Mouse (Mus musculus) embryonic facial prominence, embryonic 10.5 days (tissue): ENCODE measurements around the gene Creb3l1. TPM values are rescaled to one million over a fixed set of nuclear protein-coding genes. Genes with fewer than 3 reads are reported as not detected.

Experiments
- DNase-seq: peaks from one replicate; pipeline ENCODE4 v3.0.0-alpha.2; 2017; ENCODE audit warnings: low spot score
- H3K27ac ChIP-seq: fragments of 300-500 bp; sonication (generic); replicated peaks from 2 replicates; pipeline ENCODE4 v1.5.1; 2016; ENCODE audit warnings: mild to moderate bottlenecking
- H3K27me3 ChIP-seq: fragments of 300-500 bp; sonication (generic); replicated peaks from 2 replicates; pipeline ENCODE4 v1.6.1; 2016; ENCODE audit warnings: low read depth, mild to moderate bottlenecking; ENCODE audit not compliant: poor library complexity, severe bottlenecking
- H3K36me3 ChIP-seq: fragments of 300-500 bp; sonication (generic); replicated peaks from 2 replicates; pipeline ENCODE4 v1.6.1; 2016; ENCODE audit warnings: mild to moderate bottlenecking, moderate library complexity
- H3K4me1 ChIP-seq: fragments of 300-500 bp; sonication (generic); 2 replicates; pipeline ENCODE4 v1.6.1; 2016
- H3K4me3 ChIP-seq: fragments of 300-500 bp; sonication (generic); 2 replicates; pipeline ENCODE4 v1.5.1; 2016; ENCODE audit warnings: mild to moderate bottlenecking, moderate library complexity
- H3K9me3 ChIP-seq: fragments of 300-500 bp; sonication (generic); 2 replicates; pipeline ENCODE4 v1.6.1; 2016; ENCODE audit warnings: mild to moderate bottlenecking
- WGBS: fragments of 180-500 bp; shearing (Covaris S2); methylation state at CpG from one replicate; pipeline ENCODE4 v1.1.7; 2016; 5-methylcytosine and 5-hydroxymethylcytosine counted together
- polyA plus RNA-seq: library from polyadenylated mRNA; unstranded; fragments of >200 nt; fragmentation: Nextera tagmentation; extraction: Ambion mirVana; gene quantifications from 2 replicates; pipeline ENCODE4 v1.2.1, GENCODE M21; 2016

Creb3l1 gene
- polyA plus RNA-seq, 1 experiment from 2014 or later, result 1.0 TPM

- Histone ChIP-seq H3K36me3 (no peaks in the 10 kb centered on the region), H3K4me1 (peaks cover 33% of the 10 kb centered on the region), H3K27me3 (peaks cover 93% of the 10 kb centered on the region), H3K4me3 (no peak overlapping the region), H3K27ac (no peak overlapping the region), H3K9me3 (no peaks in the 10 kb centered on the region)
- no peak for DNase-seq
- WGBS, result 79% methylated on average over 13 of the region's 13 CpGs
Observed at GRCm38 (mm10) chr2:92056760-92057159, 32.5 kb upstream of the Creb3l1 start.

GRCm38 (mm10) chr2:92055831-92056236 is 31.5 kb upstream of the Creb3l1 start:
- Histone ChIP-seq H3K27me3 (peaks cover 84% of the 10 kb centered on the region), H3K4me1 (peaks cover 33% of the 10 kb centered on the region), H3K36me3 (no peaks in the 10 kb centered on the region), H3K27ac (peak overlapping the region; percentile 85), H3K9me3 (no peaks in the 10 kb centered on the region), H3K4me3 (peak overlapping the region; percentile 55)
- WGBS, result 3% methylated on average over 14 of the region's 14 CpGs
- DNase-seq, result peak; percentile 78

GRCm38 (mm10) chr2:92055101-92055813 is 31.0 kb upstream of the Creb3l1 start:
- WGBS, result 4% methylated on average over 38 of the region's 38 CpGs
- H3K9me3 ChIP-seq, result no peaks in the 10 kb centered on the region
- H3K36me3 ChIP-seq, result no peaks in the 10 kb centered on the region
- peaks cover 32% of the 10 kb centered on the region for H3K4me1 ChIP-seq
- peak overlapping the region; percentile 85 for H3K27ac ChIP-seq
- H3K4me3 ChIP-seq, result peak overlapping the region; percentile 55
- DNase-seq, result peak; percentile 95
- peaks cover 83% of the 10 kb centered on the region for H3K27me3 ChIP-seq

- Histone ChIP-seq H3K27me3 (peaks cover 75% of the 10 kb centered on the region), H3K4me3 (no peak overlapping the region), H3K36me3 (no peaks in the 10 kb centered on the region), H3K27ac (no peak overlapping the region), H3K9me3 (no peaks in the 10 kb centered on the region), H3K4me1 (peaks cover 12% of the 10 kb centered on the region)
- WGBS, result 46% methylated on average over 2 of the region's 2 CpGs
- DNase-seq, result no peak
Observed at GRCm38 (mm10) chr2:92052754-92053153, 28.5 kb upstream of the Creb3l1 start.

- Histone ChIP-seq H3K9me3 (no peaks in the 10 kb centered on the region), H3K4me1 (peaks cover 16% of the 10 kb centered on the region), H3K4me3 (no peak overlapping the region), H3K27ac (no peak overlapping the region), H3K36me3 (no peaks in the 10 kb centered on the region), H3K27me3 (peaks cover 73% of the 10 kb centered on the region)
- DNase-seq, result no peak
- 87% methylated on average over 8 of the region's 8 CpGs for WGBS
Observed at GRCm38 (mm10) chr2:92052188-92052587, 27.9 kb upstream of the Creb3l1 start.

- peaks cover 39% of the 10 kb centered on the region for H3K27me3 ChIP-seq
- peaks cover 5% of the 10 kb centered on the region for H3K4me1 ChIP-seq
- no peak overlapping the region for H3K27ac ChIP-seq
- no peaks in the 10 kb centered on the region for H3K36me3 ChIP-seq
- 71% methylated on average over 9 of the region's 9 CpGs for WGBS
- DNase-seq, result no peak
- H3K9me3 ChIP-seq, result no peaks in the 10 kb centered on the region
- H3K4me3 ChIP-seq, result no peak overlapping the region
Observed at GRCm38 (mm10) chr2:92048034-92048690, 23.9 kb upstream of the Creb3l1 start.

GRCm38 (mm10) chr2:92047601-92048000 is 23.3 kb upstream of the Creb3l1 start:
- H3K36me3 ChIP-seq, result no peaks in the 10 kb centered on the region
- H3K4me1 ChIP-seq, result peaks cover 5% of the 10 kb centered on the region
- H3K27me3 ChIP-seq, result peaks cover 33% of the 10 kb centered on the region
- 18% methylated on average over 4 of the region's 4 CpGs for WGBS
- peak overlapping the region; percentile 19; the same call in 1 of the 2 replicates for H3K27ac ChIP-seq
- no peaks in the 10 kb centered on the region for H3K9me3 ChIP-seq
- H3K4me3 ChIP-seq, result no peak overlapping the region
- DNase-seq, result no peak

GRCm38 (mm10) chr2:92043285-92043684 is 19.0 kb upstream of the Creb3l1 start:
- Histone ChIP-seq H3K4me3 (no peak overlapping the region), H3K27me3 (peaks cover 9% of the 10 kb centered on the region), H3K4me1 (peaks cover 5% of the 10 kb centered on the region), H3K9me3 (no peaks in the 10 kb centered on the region), H3K27ac (no peak overlapping the region), H3K36me3 (no peaks in the 10 kb centered on the region)
- WGBS, result 89% methylated on average over 12 of the region's 12 CpGs
- DNase-seq, result no peak

GRCm38 (mm10) chr2:92041538-92041937 is 17.2 kb upstream of the Creb3l1 start:
- Histone ChIP-seq H3K4me3 (no peak overlapping the region), H3K36me3 (no peaks in the 10 kb centered on the region), H3K27me3 (no peaks in the 10 kb centered on the region; the same call in 1 of the 2 replicates), H3K27ac (no peak overlapping the region), H3K4me1 (peaks cover 10% of the 10 kb centered on the region), H3K9me3 (no peaks in the 10 kb centered on the region)
- WGBS, result 77% methylated on average over 15 of the region's 15 CpGs
- DNase-seq, result no peak

- WGBS, result 89% methylated on average over 9 of the region's 9 CpGs
- no peaks in the 10 kb centered on the region; the same call in 1 of the 2 replicates for H3K27me3 ChIP-seq
- H3K36me3 ChIP-seq, result no peaks in the 10 kb centered on the region
- H3K4me1 ChIP-seq, result peaks cover 11% of the 10 kb centered on the region
- H3K27ac ChIP-seq, result no peak overlapping the region
- no peak overlapping the region for H3K4me3 ChIP-seq
- no peaks in the 10 kb centered on the region for H3K9me3 ChIP-seq
- no peak for DNase-seq
Observed at GRCm38 (mm10) chr2:92034273-92034672, 10.0 kb upstream of the Creb3l1 start.

GRCm38 (mm10) chr2:92030554-92030953 is 6.3 kb upstream of the Creb3l1 start:
- no peak for DNase-seq
- Histone ChIP-seq H3K4me1 (no peaks in the 10 kb centered on the region), H3K27ac (no peak overlapping the region), H3K4me3 (no peak overlapping the region), H3K36me3 (no peaks in the 10 kb centered on the region), H3K9me3 (no peaks in the 10 kb centered on the region), H3K27me3 (peaks cover 25% of the 10 kb centered on the region)
- 86% methylated on average over 8 of the region's 8 CpGs for WGBS

GRCm38 (mm10) chr2:92029387-92030133 is 5.3 kb upstream of the Creb3l1 start:
- no peaks in the 10 kb centered on the region for H3K9me3 ChIP-seq
- H3K27me3 ChIP-seq, result peaks cover 35% of the 10 kb centered on the region
- DNase-seq, result no peak
- no peak overlapping the region for H3K27ac ChIP-seq
- no peak overlapping the region for H3K4me3 ChIP-seq
- no peaks in the 10 kb centered on the region; the same call in 1 of the 2 replicates for H3K4me1 ChIP-seq
- 77% methylated on average over 10 of the region's 10 CpGs for WGBS
- no peaks in the 10 kb centered on the region for H3K36me3 ChIP-seq
